Mouse (Mus musculus): Measurements from ENCODE around the gene Eya2. TPM values are rescaled to one million over a fixed set of nuclear protein-coding genes. Genes with fewer than 3 reads are reported as not detected.
A peak's percentile ranks its signal among the peaks of the same experiment; 100 is the strongest.

Eya2 gene
- polyA plus RNA-seq, 1 experiment from 2014 or later = 11.4 TPM

GRCm38 (mm10) chr2:165815103-165815880, 220.5 kb downstream of the Eya2 start:
- Histone ChIP-seq H3K4me1 (peaks cover 11% of the 10 kb centered on the region; the same call in 1 of the 2 replicates), H3K9ac (no peak overlapping the region), H3K9me3 (no peaks in the 10 kb centered on the region), H3K4me2 (no peak overlapping the region), H3K4me3 (no peak overlapping the region), H3K27ac (no peak overlapping the region; the same call in 1 of the 2 replicates), H3K36me3 (peaks cover 87% of the 10 kb centered on the region), H3K27me3 (no peaks in the 10 kb centered on the region)
- 84% methylated on average over 25 of the region's 28 CpGs for WGBS
- no peak for ATAC-seq (ENCODE audit: insufficient number of reproducible peaks, low FRiP score, low TSS enrichment, low read depth)

- Histone ChIP-seq H3K27ac (no peak overlapping the region), H3K36me3 (peaks cover 86% of the 10 kb centered on the region), H3K27me3 (no peaks in the 10 kb centered on the region), H3K9ac (no peak overlapping the region), H3K4me1 (peaks cover 17% of the 10 kb centered on the region; the same call in 1 of the 2 replicates), H3K4me3 (no peak overlapping the region), H3K4me2 (no peak overlapping the region), H3K9me3 (no peaks in the 10 kb centered on the region)
- WGBS = 94% methylated on average over 10 of the region's 10 CpGs
- no peak for ATAC-seq (ENCODE audit: insufficient number of reproducible peaks, low FRiP score, low TSS enrichment, low read depth)
Measured at GRCm38 (mm10) chr2:165817437-165817836, 222.6 kb downstream of the Eya2 start.

- Histone ChIP-seq H3K4me2 (no peak overlapping the region), H3K9me3 (no peaks in the 10 kb centered on the region), H3K4me1 (peaks cover 17% of the 10 kb centered on the region; the same call in 1 of the 2 replicates), H3K27ac (no peak overlapping the region), H3K36me3 (peaks cover 89% of the 10 kb centered on the region), H3K9ac (no peak overlapping the region), H3K27me3 (no peaks in the 10 kb centered on the region), H3K4me3 (no peak overlapping the region)
- no peak for ATAC-seq (ENCODE audit: insufficient number of reproducible peaks, low FRiP score, low TSS enrichment, low read depth)
- 87% methylated on average over 6 of the region's 6 CpGs for WGBS
Measured at GRCm38 (mm10) chr2:165818570-165818969, 223.7 kb downstream of the Eya2 start.

- Histone ChIP-seq H3K27me3 (no peaks in the 10 kb centered on the region), H3K4me1 (peaks cover 17% of the 10 kb centered on the region; the same call in 1 of the 2 replicates), H3K9me3 (no peaks in the 10 kb centered on the region), H3K9ac (no peak overlapping the region), H3K36me3 (peaks cover 89% of the 10 kb centered on the region), H3K4me3 (no peak overlapping the region), H3K27ac (peak overlapping the region; percentile 84), H3K4me2 (no peak overlapping the region)
- ATAC-seq (ENCODE audit: insufficient number of reproducible peaks, low FRiP score, low TSS enrichment, low read depth) = peak; percentile 46; the same call in 1 of the 2 replicates
- 73% methylated on average over 10 of the region's 10 CpGs for WGBS
Measured at GRCm38 (mm10) chr2:165818985-165819948, 224.4 kb downstream of the Eya2 start.

GRCm38 (mm10) chr2:165820073-165820472, 225.2 kb downstream of the Eya2 start:
- H3K4me3 ChIP-seq = no peak overlapping the region
- H3K4me1 ChIP-seq = peaks cover 16% of the 10 kb centered on the region; the same call in 1 of the 2 replicates
- H3K27ac ChIP-seq = peak overlapping the region; percentile 84
- 59% methylated on average over 3 of the region's 3 CpGs for WGBS
- no peaks in the 10 kb centered on the region for H3K9me3 ChIP-seq
- no peak overlapping the region for H3K9ac ChIP-seq
- H3K4me2 ChIP-seq = no peak overlapping the region
- H3K36me3 ChIP-seq = peaks cover 89% of the 10 kb centered on the region
- ATAC-seq (ENCODE audit: insufficient number of reproducible peaks, low FRiP score, low TSS enrichment, low read depth) = peak; percentile 30; the same call in 1 of the 2 replicates
- H3K27me3 ChIP-seq = no peaks in the 10 kb centered on the region

GRCm38 (mm10) chr2:165820504-165821095, 225.8 kb downstream of the Eya2 start:
- Histone ChIP-seq H3K4me3 (no peak overlapping the region), H3K9me3 (no peaks in the 10 kb centered on the region), H3K4me1 (peaks cover 13% of the 10 kb centered on the region; the same call in 1 of the 2 replicates), H3K9ac (no peak overlapping the region), H3K27me3 (no peaks in the 10 kb centered on the region), H3K36me3 (peaks cover 91% of the 10 kb centered on the region), H3K4me2 (no peak overlapping the region), H3K27ac (peak overlapping the region; percentile 84)
- WGBS = 60% methylated on average over 15 of the region's 15 CpGs
- no peak for ATAC-seq (ENCODE audit: insufficient number of reproducible peaks, low FRiP score, low TSS enrichment, low read depth)

Other genes with a start within 250 kb of the Eya2 start
- gene Zfp663, start 226.3 kb upstream of the Eya2 start, polyA plus RNA-seq (2015; fragmentation: Nextera tagmentation; extraction: Ambion mirVana) = 0.30 and 0.58 TPM in 2 replicates
- 5.1 and 6.6 TPM in 2 replicates for gene Zfp334, start 206.8 kb upstream of the Eya2 start, polyA plus RNA-seq (2015; fragmentation: Nextera tagmentation; extraction: Ambion mirVana)
- gene Ocstamp, start 194.6 kb upstream of the Eya2 start, polyA plus RNA-seq (2015; fragmentation: Nextera tagmentation; extraction: Ambion mirVana) = 0.27 and 0.79 TPM in 2 replicates
- 0.28 and 0.67 TPM in 2 replicates for gene Slc13a3, start 121.8 kb upstream of the Eya2 start, polyA plus RNA-seq (2015; fragmentation: Nextera tagmentation; extraction: Ambion mirVana)
- 37.0 and 41.3 TPM in 2 replicates for gene Trp53rka, start 101.7 kb upstream of the Eya2 start, polyA plus RNA-seq (2015; fragmentation: Nextera tagmentation; extraction: Ambion mirVana)
- gene Slc2a10, start 91.2 kb upstream of the Eya2 start, polyA plus RNA-seq (2015; fragmentation: Nextera tagmentation; extraction: Ambion mirVana) = 13.9 and 16.3 TPM in 2 replicates